Mouse (Mus musculus) G1E (cell line): ENCODE measurements around the gene Slc24a3. TPM values are rescaled to one million over a fixed set of nuclear protein-coding genes. Genes with fewer than 3 reads are reported as not detected.

Source experiments
- ATAC-seq: 2 replicates; pipeline ENCODE4 v1.8.0; 2016; ENCODE audit warnings: mild to moderate bottlenecking; ENCODE audit not compliant: insufficient number of reproducible peaks, poor library complexity, low FRiP score, severe bottlenecking; ENCODE audit errors: extremely low read depth
- DNase-seq: peaks from one replicate; pipeline ENCODE4 v3.0.0; 2012; ENCODE audit warnings: low spot score
- H3K27me3 ChIP-seq: 2 replicates; pipeline ENCODE4 v1.6.1; 2012; ENCODE audit warnings: mild to moderate bottlenecking, low read length, inconsistent platforms; ENCODE audit not compliant: insufficient read depth
- H3K36me3 ChIP-seq: replicated peaks from 2 replicates; pipeline ENCODE3; 2012; ENCODE audit warnings: mild to moderate bottlenecking, inconsistent platforms
- H3K4me1 ChIP-seq: 2 replicates; pipeline ENCODE4 v1.6.1; 2012; ENCODE audit warnings: low read depth, low read length, inconsistent platforms, mixed read lengths; ENCODE audit not compliant: insufficient read depth
- H3K4me3 ChIP-seq: 2 replicates; pipeline ENCODE4 v1.5.1; 2012; ENCODE audit warnings: low read depth, mild to moderate bottlenecking, inconsistent platforms, low read length, moderate library complexity, mixed read lengths
- H3K9me3 ChIP-seq: replicated peaks from 2 replicates; pipeline ENCODE4 v1.6.1; 2012; ENCODE audit warnings: inconsistent platforms
- CTCF ChIP-seq: IDR thresholded peaks from 2 replicates; pipeline ENCODE4 v1.5.1; 2012; ENCODE audit warnings: low read depth, low read length, inconsistent platforms, mixed read lengths
- GATA1 ChIP-seq: IDR thresholded peaks from 2 replicates; pipeline ENCODE4 v1.6.1; 2012; ENCODE audit warnings: borderline replicate concordance, low read length, inconsistent platforms, mixed read lengths
- GATA2 ChIP-seq: IDR thresholded peaks from 2 replicates; pipeline ENCODE4 v1.6.1; 2012; ENCODE audit warnings: low read depth, low read length, inconsistent platforms, borderline replicate concordance
- POLR2AphosphoS5 ChIP-seq: IDR thresholded peaks from 2 replicates; pipeline ENCODE4 v1.6.1; 2012; ENCODE audit warnings: low read depth, low read length, inconsistent platforms; ENCODE audit not compliant: insufficient replicate concordance
- TAL1 ChIP-seq: conservative IDR thresholded peaks from 2 replicates; pipeline ENCODE4 v1.6.1; 2012; ENCODE audit warnings: low read depth, low read length, inconsistent platforms, mixed read lengths
- polyA plus RNA-seq: library from polyadenylated mRNA; stranded (reverse); fragments of >175 nt; gene quantifications from 2 replicates; pipeline ENCODE4 v1.2.3, GENCODE M21; 2012
- total RNA-seq, 2 experiments: library from RNA; stranded (forward) in 1 of 2; stranded (reverse) in 1 of 2; fragments of 200-1000 nt in 1 of 2; fragments of >200 nt in 1 of 2; fragmentation: Nextera tagmentation in 1 of 2; gene quantifications; 2 replicates each; pipeline ENCODE4 v1.2.3; 2014 to 2017

Slc24a3 gene
- total and polyA plus RNA-seq, 3 experiments, result 0.16 TPM; not detected in 2

GRCm38 (mm10) chr2:145541695-145542094 is 374.1 kb downstream of the Slc24a3 start:
- DNase-seq, result no peak
- H3K27me3 ChIP-seq, result no peaks in the 10 kb centered on the region
- H3K4me3 ChIP-seq, result no peak overlapping the region
- H3K4me1 ChIP-seq, result no peaks in the 10 kb centered on the region
- TF ChIP-seq POLR2AphosphoS5 (no peak), CTCF (no peak), GATA2 (no peak), GATA1 (no peak), TAL1 (no peak)
- H3K9me3 ChIP-seq, result peaks cover 37% of the 10 kb centered on the region
- ATAC-seq, result no peak
- H3K36me3 ChIP-seq, result no peaks in the 10 kb centered on the region

- DNase-seq, result no peak
- H3K4me1 ChIP-seq, result no peaks in the 10 kb centered on the region
- H3K36me3 ChIP-seq, result no peaks in the 10 kb centered on the region
- no peak overlapping the region for H3K4me3 ChIP-seq
- peaks cover 25% of the 10 kb centered on the region for H3K9me3 ChIP-seq
- no peak for ATAC-seq
- no peaks in the 10 kb centered on the region for H3K27me3 ChIP-seq
- no peak for TF ChIP-seq TAL1
- TF ChIP-seq GATA2, result no peak
- no peak for TF ChIP-seq POLR2AphosphoS5
- TF ChIP-seq GATA1, result no peak
- TF ChIP-seq CTCF, result no peak
Observed at GRCm38 (mm10) chr2:145546071-145546470, 378.5 kb downstream of the Slc24a3 start.

GRCm38 (mm10) chr2:145554722-145555252 is 387.2 kb downstream of the Slc24a3 start:
- Histone ChIP-seq H3K4me3 (no peak overlapping the region), H3K36me3 (no peaks in the 10 kb centered on the region), H3K27me3 (no peaks in the 10 kb centered on the region), H3K4me1 (no peaks in the 10 kb centered on the region), H3K9me3 (peaks cover 14% of the 10 kb centered on the region)
- no peak for TF ChIP-seq TAL1
- no peak for TF ChIP-seq POLR2AphosphoS5
- no peak for TF ChIP-seq GATA2
- TF ChIP-seq CTCF, result no peak
- no peak for TF ChIP-seq GATA1
- no peak for DNase-seq
- ATAC-seq, result no peak

- Histone ChIP-seq H3K4me3 (no peak overlapping the region), H3K36me3 (no peaks in the 10 kb centered on the region), H3K27me3 (no peaks in the 10 kb centered on the region), H3K9me3 (peaks cover 14% of the 10 kb centered on the region), H3K4me1 (no peaks in the 10 kb centered on the region)
- no peak for ATAC-seq
- TF ChIP-seq POLR2AphosphoS5 (no peak), GATA1 (no peak), TAL1 (no peak), CTCF (no peak), GATA2 (no peak)
- DNase-seq, result no peak
Observed at GRCm38 (mm10) chr2:145555713-145556112, 388.2 kb downstream of the Slc24a3 start.

- no peak for DNase-seq
- TF ChIP-seq GATA2 (no peak), TAL1 (no peak)
- no peak overlapping the region for H3K4me3 ChIP-seq
- H3K36me3 ChIP-seq, result no peaks in the 10 kb centered on the region
- peaks cover 19% of the 10 kb centered on the region for H3K9me3 ChIP-seq
- no peak for ATAC-seq
- H3K4me1 ChIP-seq, result no peaks in the 10 kb centered on the region
- no peaks in the 10 kb centered on the region for H3K27me3 ChIP-seq
Observed at GRCm38 (mm10) chr2:145557361-145557931, 389.9 kb downstream of the Slc24a3 start.

- Histone ChIP-seq H3K9me3 (peaks cover 37% of the 10 kb centered on the region), H3K27me3 (no peaks in the 10 kb centered on the region), H3K36me3 (no peaks in the 10 kb centered on the region), H3K4me1 (no peaks in the 10 kb centered on the region), H3K4me3 (no peak overlapping the region)
- no peak for ATAC-seq
- DNase-seq, result no peak
- TF ChIP-seq GATA1 (no peak), GATA2 (no peak), CTCF (no peak)
Observed at GRCm38 (mm10) chr2:145562493-145562892, 394.9 kb downstream of the Slc24a3 start.

- Histone ChIP-seq H3K4me1 (no peaks in the 10 kb centered on the region), H3K36me3 (no peaks in the 10 kb centered on the region), H3K27me3 (no peaks in the 10 kb centered on the region), H3K9me3 (peaks cover 33% of the 10 kb centered on the region), H3K4me3 (no peak overlapping the region)
- TF ChIP-seq TAL1 (no peak), GATA2 (no peak), CTCF (no peak), POLR2AphosphoS5 (no peak), GATA1 (no peak)
- ATAC-seq (no peak), DNase-seq (no peak)
Observed at GRCm38 (mm10) chr2:145564596-145564995, 397.0 kb downstream of the Slc24a3 start.
